Mouse (Mus musculus) CH12.LX (cell line): ENCODE data around the gene Pcbp2.

Source experiments
- CTCF ChIP-seq, 2 experiments: IDR thresholded peaks in 1 of 2; conservative IDR thresholded peaks in 1 of 2; 2 replicates each; pipeline ENCODE4 v1.5.1; 2011 to 2012; ENCODE audit warnings: low read depth in 2 of 2, low read length in 2 of 2, improper control_type of control experiment in 1 of 2, inconsistent platforms in 1 of 2, mild to moderate bottlenecking in 1 of 2, moderate library complexity in 1 of 2
- E2F4 ChIP-seq: IDR thresholded peaks from 2 replicates; pipeline ENCODE4 v1.6.1; 2011; ENCODE audit warnings: low read depth, low read length, improper control_type of control experiment; ENCODE audit not compliant: insufficient replicate concordance
- ELF1 ChIP-seq: IDR thresholded peaks from 2 replicates; pipeline ENCODE4 v1.6.1; 2014; ENCODE audit warnings: low read depth, mild to moderate bottlenecking, inconsistent platforms, low read length, improper control_type of control experiment
- HCFC1 ChIP-seq: IDR thresholded peaks from 2 replicates; pipeline ENCODE4 v1.6.1; 2012; ENCODE audit warnings: low read depth, mild to moderate bottlenecking, inconsistent platforms, low read length, improper control_type of control experiment
- KAT2A ChIP-seq: IDR thresholded peaks from 2 replicates; pipeline ENCODE4 v1.6.1; 2012; ENCODE audit warnings: low read length, improper control_type of control experiment, inconsistent platforms; ENCODE audit not compliant: insufficient replicate concordance
- MXI1 ChIP-seq: IDR thresholded peaks from 2 replicates; pipeline ENCODE4 v1.6.1; 2011; ENCODE audit warnings: mild to moderate bottlenecking, low read depth, low read length, improper control_type of control experiment
- POLR2A ChIP-seq: IDR thresholded peaks from 2 replicates; pipeline ENCODE4 v1.6.1; 2011; ENCODE audit warnings: low read depth, mild to moderate bottlenecking, improper control_type of control experiment, low read length
- TCF12 ChIP-seq: IDR thresholded peaks from 2 replicates; pipeline ENCODE4 v1.6.1; 2014; ENCODE audit warnings: low read depth, mild to moderate bottlenecking, inconsistent platforms, low read length, improper control_type of control experiment

DNA sequence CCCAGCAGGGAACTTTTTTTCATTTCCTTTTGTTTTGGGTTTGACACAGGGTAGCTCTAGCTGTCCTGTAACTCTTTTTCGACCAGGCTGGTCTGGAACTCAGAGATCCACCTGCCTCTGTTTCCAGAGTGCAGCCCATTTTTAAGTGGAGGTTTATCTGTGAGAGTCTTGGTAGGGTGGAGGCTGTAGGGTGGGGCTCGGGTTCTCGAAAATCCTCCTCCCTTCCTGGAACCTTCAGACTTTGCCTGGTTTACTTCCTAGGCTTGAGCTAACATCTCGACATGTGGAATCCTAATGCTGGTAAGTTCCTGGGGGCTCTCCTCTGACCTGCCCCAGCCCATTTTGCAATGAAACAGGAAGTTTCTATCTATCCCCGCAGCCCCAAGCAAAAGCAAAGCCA, 10.5 kb upstream of the Pcbp2 start:
- no peak for TF ChIP-seq HCFC1
- no peak for TF ChIP-seq CTCF (conservative IDR thresholded peaks at IDR 0.05 in 1 of 2, IDR thresholded peaks at IDR 0.05 in 1 of 2; ENCODE audit: low read depth in 2 of 2, low read length in 2 of 2)
- no peak for TF ChIP-seq POLR2A
- TF ChIP-seq TCF12: no peak
- TF ChIP-seq ELF1: no peak
- no peak for TF ChIP-seq MXI1
- TF ChIP-seq E2F4: no peak
- no peak for TF ChIP-seq KAT2A
